Mouse (Mus musculus): ENCODE data around the gene Mvb12a.

The Mvb12a gene

DNA sequence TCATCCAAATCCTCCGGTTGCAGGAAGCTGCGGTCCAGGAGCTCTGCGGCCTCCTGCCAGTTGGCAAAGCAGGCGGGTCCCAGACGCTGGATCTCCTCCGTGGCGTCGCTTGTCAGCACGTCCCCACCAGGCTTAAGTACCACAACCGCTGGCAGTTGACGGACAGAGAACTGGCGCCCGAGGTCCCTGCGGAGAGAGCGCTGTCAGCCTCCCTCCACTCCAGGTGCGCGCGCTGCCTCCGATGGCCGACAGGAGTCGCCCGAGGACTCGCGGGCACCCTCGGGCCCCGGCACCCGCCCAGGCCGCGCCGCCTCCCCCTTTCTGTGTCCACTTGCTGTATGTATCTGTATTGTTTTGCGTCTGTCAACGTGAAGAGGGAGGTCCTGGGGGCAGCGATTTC is 20.0 kb downstream of the Mvb12a start:
- peak; percentile 51 for DNase-seq (ENCODE audit: low read depth, low spot score)

DNA sequence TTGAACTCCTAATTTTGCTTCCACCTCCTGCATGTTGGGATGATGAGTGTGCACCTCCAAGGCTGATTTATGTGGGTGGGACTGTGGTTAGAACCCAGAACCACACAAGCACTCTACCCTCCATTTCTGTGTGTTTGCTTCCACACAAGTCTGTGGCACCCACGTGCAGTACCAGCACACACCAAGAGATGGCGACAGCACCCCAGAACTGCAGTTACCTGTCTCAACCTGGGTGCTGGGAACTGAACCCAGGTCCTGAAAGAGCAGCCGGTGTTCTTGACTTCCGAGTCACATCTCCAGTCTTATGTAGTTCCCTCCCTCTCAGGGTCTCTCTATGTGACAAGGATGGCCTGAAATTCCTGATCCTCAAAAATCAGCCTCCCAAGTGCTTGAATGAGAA is 21.3 kb downstream of the Mvb12a start:
- DNase-seq (ENCODE audit: low read depth, low spot score), result no peak

DNA sequence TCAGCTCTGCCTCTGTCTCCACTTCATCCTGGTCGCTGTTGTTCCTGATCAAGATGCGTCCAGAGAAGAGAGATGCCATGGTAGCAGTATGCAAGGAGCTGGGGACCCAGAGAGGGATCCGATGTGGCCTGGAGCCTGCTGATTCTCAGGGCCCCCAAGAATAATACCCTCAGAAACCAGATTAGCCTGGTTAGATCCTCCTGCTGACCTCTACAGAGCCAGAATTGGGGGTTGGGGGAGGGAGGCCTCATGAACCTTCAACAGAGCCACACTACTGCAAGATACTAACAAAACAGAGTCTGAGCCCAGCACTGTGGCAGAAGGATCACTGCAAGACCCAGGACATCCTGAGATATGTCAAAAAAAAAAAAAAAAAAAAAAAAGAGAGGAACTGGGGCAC is 23.8 kb downstream of the Mvb12a start, which contains the start of gene Nxnl1:
Gene Nxnl1 (minus strand): TSS at position 101 of the 400 bp plus-strand sequence.
- no peak for DNase-seq (ENCODE audit: low read depth, low spot score)

DNA sequence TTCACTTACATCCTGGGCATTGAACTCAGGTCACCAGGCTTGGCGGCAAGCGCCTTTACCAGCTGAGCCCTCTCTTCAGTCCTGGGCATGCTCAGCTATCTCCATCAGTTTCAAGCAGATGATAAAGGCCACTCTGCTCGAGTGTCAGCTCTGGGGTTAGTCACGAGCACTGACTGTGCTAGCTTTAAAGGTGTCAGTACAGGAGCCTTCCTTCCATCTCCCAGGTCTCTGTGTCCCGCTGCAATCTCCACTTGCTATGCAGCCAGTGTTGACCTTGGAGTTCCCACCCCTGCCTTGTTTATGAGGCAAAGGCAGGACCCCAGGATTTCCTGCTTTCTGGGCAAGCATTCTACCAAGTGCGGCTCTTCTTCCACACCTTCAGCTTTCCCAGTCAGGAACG is 24.9 kb downstream of the Mvb12a start:
- no peak for DNase-seq (ENCODE audit: low read depth, low spot score)

DNA sequence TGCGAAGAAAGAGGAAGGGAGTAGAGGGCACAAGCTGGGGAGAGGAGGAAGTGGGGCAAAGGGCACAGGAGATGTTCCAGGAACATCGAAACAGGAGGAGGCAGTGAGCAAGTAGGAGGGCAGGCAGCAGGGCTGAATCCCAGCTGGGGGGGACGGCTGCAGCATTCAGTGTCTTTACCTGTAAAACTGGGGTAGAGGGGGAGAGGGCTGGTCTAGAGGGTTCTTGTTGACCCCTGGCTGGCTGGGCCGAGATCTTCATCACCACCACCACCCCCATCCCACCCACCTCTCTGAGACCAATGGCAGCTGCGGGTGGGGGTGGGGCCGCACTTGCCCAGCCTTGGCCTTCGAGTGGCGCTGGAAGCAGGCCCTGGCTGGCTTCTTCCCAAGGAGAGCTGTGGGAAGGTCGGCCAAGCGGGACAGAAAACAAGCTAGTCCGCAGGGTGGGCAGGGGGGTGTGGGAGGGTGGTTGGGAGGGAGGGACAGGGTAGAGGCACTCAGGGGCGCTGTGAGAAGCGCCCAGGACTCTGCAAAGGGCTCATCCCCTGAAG is 25.7 kb downstream of the Mvb12a start, which contains the start of gene Slc27a1:
Gene Slc27a1 (plus strand): TSS at position 496 of the 551 bp plus-strand sequence.
- DNase-seq (ENCODE audit: low read depth, low spot score), result peak; percentile 84

DNA sequence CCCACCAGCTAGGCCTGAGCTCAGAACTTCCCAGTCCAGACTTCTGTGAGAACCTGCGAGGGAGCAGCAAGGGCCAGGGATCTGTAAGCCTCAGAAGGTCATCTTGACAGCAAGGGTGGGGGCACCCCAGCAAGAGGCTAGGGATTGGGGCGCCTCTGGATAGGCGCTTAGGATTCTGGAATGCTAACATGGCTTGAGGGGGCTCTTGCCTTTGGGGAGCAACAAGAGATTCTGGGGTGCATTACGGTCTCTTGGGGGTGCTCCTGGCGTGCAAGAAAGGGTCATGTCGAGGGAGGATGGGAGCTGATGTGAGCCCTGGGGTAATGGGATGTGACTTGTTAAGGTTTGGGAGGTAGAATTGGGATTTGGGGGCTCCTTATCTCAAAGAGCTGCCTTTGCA is 26.2 kb downstream of the Mvb12a start:
- DNase-seq (ENCODE audit: low read depth, low spot score), result no peak

DNA sequence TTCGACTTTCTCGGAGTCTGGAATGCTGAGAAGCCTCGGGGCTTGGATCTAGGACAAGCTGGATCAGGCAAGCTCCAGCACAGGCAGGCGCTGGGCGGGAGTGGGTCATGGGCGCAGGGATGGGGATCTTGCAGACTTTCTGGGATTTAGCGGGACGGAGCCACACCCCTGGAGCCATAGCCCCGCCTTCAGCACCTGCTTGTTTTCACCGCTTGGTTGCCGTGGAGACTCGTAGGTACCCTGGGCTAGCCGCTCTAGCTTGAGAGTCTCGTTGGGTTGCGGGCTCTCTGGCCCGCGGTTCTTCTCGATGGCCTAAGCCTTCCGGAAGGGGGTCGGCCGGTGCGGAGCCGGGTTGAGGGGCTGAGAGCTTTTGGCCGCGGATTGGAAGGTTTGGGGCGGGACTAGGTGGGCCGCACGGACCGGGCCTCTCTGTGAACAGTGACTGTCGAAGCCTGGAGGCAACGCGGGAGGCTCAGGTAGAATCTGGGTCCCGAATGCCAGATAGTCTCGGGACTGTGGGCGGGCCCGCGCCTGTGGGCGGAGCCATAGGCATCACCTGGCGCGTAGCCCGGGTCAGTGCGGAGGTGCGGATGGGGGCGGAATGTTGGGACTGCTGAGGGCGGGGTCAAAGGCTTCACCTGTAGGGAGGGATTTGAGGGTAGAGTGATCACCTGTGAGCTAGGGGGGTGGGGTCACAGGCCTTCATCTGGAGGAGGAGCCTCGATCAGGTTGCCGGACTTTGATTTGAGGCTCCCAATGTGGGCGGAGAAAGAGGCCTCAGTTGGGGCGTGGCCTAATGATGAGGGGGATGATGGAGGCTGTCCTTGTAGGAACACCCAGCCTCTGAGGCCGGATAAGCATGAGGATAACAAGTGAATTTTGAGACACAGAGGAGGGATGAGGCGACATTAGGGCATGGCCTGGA is 26.9 kb downstream of the Mvb12a start:
- DNase-seq (ENCODE audit: low read depth, low spot score), result peak; percentile 79

DNA sequence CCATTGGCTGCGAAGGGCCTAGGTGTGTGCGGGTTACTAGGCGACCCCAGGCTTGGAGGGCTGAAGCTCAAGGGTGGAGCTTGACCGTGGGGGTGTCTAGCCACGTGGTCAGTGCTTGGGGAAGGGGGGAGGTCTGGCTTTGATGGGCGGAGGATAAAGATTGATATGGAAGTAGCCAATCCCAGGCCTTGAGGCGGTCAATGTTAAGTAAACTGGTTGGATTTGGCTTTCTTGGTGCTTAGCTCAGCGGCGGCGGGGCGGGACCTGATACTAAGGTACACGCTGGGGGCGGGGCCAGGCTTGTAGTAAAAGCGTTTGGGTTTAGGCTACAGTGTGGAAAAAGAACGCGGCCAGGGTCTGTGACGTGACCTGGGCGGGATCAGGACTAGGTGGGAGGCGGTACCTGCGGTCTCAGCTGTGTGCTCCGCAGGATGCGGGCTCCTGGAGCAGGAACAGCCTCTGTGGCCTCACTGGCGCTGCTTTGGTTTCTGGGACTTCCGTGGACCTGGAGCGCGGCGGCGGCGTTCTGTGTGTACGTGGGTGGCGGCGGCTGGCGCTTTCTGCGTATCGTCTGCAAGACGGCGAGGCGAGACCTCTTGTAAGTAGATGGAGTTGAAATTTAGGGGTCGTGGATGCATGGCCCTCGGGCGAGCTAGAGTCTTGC is 27.7 kb downstream of the Mvb12a start:
- DNase-seq (ENCODE audit: low read depth, low spot score), result peak; percentile 89

DNA sequence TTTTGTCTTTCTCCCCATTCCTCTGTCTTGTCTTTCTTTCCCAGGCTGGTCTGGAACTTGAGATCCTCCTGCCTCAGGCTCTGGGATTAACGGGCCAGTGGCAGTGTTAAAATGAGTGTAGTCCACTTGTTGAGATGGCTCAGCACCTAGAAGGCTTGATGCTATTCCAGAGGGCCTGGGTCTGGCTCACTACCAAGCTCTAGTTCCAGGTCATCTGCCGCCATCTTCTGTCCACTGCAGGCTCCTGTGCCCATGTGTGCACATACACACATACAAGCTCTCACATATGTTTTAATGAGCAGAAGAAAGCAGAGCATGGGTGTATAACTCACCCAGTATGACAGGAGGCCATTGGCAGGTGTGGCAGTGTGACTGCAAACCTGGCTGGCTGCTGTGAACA is 29.4 kb downstream of the Mvb12a start:
- DNase-seq (ENCODE audit: low read depth, low spot score), result no peak

DNA sequence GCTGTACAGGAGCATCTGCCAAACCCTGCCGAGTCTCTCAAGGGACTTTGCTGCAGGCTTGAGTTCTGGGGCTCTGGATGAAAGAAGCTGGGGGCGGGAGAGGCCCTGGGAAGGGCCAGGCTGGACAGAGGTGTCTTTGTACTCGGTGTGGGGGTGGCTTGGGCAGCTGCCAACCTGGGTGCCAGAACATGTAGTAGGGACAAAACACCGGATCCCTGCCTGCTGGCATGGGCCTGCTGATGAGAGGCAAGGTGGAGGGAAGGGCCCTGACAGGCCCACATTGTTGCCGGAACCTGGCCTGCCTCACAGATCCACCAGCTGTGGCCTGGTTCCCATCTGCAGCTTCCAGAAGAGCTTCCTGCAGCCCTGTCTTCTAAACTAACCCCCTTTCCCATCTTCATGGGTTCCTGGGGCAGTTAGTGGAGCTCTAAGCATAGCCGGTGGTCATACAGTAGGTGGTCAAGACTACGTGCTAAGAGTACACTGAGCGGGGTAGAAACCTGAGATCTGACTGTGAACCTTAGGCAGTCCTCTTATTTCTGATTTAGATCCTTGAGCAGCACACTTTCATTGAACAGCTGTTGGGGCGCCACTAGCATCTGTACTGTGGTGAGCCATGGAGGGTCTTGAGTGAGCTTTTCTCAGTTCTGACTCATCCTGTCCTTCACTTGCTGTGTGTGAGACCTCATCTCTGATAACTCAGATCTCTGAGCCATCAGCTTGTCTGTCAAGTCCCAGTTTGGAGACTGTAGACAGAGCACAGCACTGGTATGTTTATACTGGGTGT is 30.3 kb downstream of the Mvb12a start:
- DNase-seq (ENCODE audit: low read depth, low spot score), result no peak

DNA sequence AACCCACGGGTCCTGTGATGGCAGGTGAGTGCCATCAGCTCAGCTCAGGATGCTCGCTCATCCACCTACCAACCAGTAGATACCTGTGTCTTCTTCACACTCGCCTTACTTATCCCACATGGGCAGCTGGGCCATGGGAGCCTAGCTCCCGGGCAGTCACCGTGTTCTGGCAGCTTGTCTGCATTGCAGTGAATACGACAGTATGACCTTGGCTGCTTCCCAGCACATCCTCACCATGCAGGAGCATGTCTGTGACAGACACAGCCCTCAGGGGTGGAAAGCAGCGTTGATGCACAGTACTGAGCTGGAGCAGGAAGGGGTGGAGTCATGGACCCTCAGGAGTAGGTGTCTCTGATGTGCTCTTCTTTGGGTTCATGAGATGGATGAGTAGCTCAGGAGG is 31.7 kb downstream of the Mvb12a start:
- DNase-seq (ENCODE audit: low read depth, low spot score), result no peak

DNA sequence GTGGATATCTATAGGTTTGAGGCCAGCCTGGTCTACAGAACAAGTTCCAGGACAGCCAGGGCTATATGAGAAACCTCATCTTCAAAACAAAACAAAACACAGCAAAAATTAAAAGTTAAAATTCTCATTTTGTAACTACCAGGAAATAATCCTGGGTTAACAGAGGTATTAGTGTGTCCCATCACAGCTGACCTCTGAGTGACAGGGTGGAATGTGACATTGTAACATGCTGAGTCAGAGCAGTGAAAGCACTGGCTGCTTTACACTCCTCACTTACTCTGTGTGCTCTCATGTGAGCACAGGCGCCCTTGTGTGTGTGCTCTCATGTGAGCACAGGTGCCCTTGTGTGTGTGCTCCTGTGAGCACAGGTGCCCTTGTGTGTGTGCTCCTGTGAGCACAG is 32.3 kb downstream of the Mvb12a start:
- DNase-seq (ENCODE audit: low read depth, low spot score), result no peak

DNA sequence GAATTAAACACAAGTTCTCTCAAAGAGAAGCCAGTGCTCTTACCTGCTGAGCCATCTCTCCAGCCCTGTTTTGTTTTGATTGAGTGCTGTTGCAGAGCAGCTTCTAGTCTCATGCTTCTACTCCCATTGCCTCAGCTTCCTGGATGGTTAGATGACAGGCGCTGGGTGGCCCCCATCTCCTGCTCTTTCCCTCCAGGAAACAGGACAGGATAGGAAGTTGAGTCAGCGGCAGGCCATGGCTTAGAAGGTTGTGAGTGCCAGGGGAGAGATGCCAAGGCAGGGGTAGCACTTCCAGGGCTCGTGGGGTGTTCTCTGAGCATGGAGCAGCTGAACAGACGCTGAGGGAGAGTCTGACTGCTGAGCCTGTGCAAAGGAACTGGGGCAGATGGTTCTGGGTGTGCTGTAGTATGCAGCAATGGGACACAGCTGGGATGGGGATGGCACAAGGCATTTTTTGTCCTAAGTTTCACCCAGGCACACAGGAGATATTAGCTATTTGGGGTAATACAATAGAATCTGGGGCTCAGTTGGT is 35.2 kb downstream of the Mvb12a start:
- no peak for DNase-seq (ENCODE audit: low read depth, low spot score)

DNA sequence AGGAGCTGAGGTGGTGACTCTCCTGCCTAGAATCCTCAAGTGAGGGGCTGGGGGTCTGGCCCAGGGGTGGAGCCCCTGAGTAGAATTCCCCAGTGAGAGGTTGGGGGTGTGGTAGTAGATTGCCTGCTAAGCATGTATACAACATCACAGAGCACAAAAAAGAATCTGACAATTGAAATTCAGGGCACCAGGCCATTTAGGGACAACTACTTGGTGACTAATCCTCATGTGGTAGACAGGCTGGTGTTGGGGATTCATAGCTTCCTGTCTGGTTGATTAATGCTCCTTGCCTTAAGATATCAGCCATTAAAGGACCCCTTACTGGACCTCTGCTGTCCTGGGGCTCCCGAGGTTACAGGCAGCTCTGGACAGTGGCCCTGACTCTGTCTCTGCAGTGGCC is 36.3 kb downstream of the Mvb12a start:
- DNase-seq (ENCODE audit: low read depth, low spot score), result no peak

DNA sequence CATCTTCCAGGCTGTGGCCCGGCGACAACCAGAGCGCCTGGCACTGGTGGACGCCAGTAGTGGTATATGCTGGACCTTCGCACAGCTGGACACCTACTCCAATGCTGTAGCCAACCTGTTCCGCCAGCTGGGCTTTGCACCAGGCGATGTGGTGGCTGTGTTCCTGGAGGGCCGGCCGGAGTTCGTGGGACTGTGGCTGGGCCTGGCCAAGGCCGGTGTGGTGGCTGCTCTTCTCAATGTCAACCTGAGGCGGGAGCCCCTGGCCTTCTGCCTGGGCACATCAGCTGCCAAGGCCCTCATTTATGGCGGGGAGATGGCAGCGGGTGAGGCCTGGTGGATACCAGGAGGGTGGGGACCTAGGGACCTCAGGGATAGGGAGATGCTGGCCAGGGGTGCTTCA is 36.8 kb downstream of the Mvb12a start:
- DNase-seq (ENCODE audit: low read depth, low spot score), result peak; percentile 78

DNA sequence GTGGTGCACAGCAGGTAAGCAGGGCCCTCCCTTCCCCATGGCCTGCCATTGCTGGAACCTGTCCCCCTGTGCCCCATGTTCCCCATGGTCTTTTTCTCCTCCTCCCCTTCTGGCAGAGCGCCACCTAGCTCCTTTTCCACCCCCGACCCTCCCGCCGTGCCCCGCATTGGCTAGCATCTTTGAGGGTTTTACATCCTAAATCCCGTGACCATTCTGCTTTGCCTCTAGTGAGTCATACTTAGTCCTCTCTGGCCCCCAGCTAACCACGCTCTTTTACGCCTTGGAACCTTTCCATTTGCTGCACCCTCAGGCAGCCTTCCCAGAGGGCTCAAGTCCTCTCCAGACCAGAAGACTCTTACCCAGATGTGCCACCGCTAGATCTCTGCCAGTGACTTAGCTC is 37.5 kb downstream of the Mvb12a start:
- no peak for DNase-seq (ENCODE audit: low read depth, low spot score)

DNA sequence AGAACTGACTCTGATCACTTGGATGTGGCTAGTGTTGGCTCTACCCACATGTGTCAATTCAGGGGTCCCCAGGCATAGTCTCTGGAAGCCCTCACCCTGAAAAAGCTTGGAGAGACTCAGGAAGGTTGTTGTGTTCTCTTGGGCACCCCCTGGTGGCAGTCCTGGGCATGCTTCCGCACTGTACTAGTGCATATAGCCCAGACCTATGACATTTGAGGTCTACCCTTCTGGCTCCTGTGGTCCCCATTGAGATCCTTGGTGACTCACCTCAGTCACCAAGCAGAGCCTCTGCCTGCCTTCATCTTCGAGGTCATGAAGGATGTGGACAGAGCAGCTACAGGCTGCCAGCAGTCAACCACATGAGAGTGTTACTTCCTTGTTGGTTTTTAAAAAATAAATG is 44.2 kb downstream of the Mvb12a start:
- DNase-seq (ENCODE audit: low read depth, low spot score), result no peak

DNA sequence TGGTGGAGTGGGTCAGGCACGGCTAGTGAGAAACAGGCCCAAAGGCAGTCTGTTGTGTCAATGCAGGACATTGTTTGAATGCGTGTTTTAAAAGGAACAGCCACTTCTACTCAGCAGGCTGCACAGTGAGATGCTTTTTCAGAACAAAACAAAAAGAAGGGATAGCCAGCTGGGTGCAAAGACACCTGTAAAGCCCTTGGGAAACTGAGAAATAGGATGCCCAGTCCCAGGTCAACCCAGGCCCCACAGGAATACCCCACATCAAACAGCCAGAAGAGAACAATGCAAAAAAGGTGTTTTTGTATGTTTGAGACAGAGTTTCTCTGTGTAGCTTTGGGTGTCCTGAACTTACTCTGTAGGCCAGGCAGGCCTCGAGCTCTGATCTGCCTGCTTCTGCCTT is 46.0 kb downstream of the Mvb12a start:
- no peak for DNase-seq (ENCODE audit: low read depth, low spot score)

DNA sequence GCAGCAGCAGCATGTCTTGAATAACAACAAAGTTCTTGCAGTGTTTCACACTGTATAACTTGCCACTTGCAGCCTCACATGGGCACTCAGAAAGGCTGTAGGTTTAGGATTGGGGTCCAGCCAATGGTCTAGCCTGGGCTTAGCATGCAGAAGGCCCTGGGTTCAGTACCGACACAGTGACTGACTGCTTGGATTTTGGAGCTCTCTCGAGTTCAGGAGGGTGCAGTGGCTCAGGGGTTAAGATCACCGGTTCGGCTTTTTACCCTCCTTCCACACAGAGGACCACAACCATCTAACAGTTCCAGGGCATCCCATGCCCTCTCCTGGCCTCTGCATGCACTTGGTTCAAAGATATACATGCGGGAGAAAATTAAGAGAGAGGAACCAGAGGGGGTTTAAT is 48.3 kb downstream of the Mvb12a start:
- no peak for DNase-seq (ENCODE audit: low read depth, low spot score)

DNA sequence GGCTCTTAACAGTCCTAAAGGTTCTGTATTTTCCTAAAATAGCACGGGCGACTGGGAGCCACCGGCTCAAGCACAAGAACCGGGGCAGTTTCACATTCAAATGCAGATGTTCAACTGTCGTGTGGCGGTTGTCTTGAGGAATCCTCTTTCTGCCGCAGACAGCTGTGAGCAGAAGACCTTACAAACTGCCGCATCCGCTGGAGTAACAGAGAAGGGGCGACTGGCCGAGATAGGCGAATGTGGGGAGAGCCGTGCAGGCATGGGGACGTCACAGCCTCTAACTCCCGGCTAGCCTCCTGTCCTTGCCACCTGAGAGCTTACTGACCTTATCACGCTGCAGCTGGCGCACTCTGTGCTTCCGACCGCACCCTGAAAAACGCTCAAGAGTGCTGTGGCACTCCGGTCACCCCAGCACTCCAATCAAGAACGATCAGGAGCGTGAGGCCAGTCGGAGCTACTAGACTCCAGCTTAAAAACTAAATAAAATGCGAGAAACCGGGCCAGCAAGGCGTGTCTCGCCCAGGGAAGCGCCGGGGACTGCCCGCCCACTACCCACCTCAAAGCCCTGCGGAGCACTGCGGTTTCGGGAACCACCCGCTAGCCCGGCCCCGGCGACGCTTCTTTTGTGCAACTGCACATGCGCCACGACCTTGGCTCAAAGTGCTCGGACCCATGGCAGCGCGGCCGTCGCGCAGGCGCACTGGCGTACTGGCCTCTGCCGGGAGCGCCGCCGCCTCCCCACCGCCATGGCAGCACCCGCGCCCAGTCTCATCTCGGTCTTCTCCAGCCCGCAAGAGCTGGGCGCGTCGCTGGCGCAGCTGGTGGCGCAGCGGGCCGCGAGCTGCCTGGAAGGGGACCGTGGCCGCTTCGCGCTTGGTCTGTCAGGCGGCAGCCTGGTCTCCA is 49.0 kb downstream of the Mvb12a start, which contains the start of gene Pgls:
Gene Pgls (plus strand): TSS at position 706 of the 903 bp plus-strand sequence.
- peak; percentile 96 for DNase-seq (ENCODE audit: low read depth, low spot score)
